Mouse (Mus musculus): ENCODE results near the gene Trcg1. TPM values are rescaled to one million over a fixed set of nuclear protein-coding genes. Genes with fewer than 3 reads are reported as not detected.

Trcg1 gene
- polyA plus RNA-seq, 1 experiment from 2014 or later = not detected

GRCm38 (mm10) chr9:57281549-57281948, 45.2 kb downstream of the Trcg1 start:
- Histone ChIP-seq H3K27ac (no peak overlapping the region), H3K9ac (peak overlapping the region; percentile 64)
- 10% methylated on average over 20 of the region's 20 CpGs for WGBS

GRCm38 (mm10) chr9:57282686-57283085, 46.3 kb downstream of the Trcg1 start:
- Histone ChIP-seq H3K27ac (no peak overlapping the region), H3K9ac (no peak overlapping the region), H3K9me3 (no peaks in the 10 kb centered on the region), H3K4me2 (no peak overlapping the region), H3K4me1 (peaks cover 11% of the 10 kb centered on the region), H3K27me3 (peaks cover 3% of the 10 kb centered on the region; the same call in 1 of the 2 replicates), H3K36me3 (no peaks in the 10 kb centered on the region), H3K4me3 (no peak overlapping the region)
- WGBS = 80% methylated on average over 3 of the region's 3 CpGs
- ATAC-seq (ENCODE audit: insufficient number of reproducible peaks, insufficient read depth, low FRiP score, low TSS enrichment, low read depth) = no peak

More at GRCm38 (mm10) chr9:57281549-57281948, 45.2 kb downstream of the Trcg1 start:
- Histone ChIP-seq H3K36me3 (no peaks in the 10 kb centered on the region), H3K9me3 (no peaks in the 10 kb centered on the region), H3K4me3 (peak overlapping the region; percentile 29), H3K4me2 (peak overlapping the region; percentile 61), H3K4me1 (peaks cover 11% of the 10 kb centered on the region), H3K27me3 (peaks cover 3% of the 10 kb centered on the region; the same call in 1 of the 2 replicates)
- ATAC-seq (ENCODE audit: insufficient number of reproducible peaks, insufficient read depth, low FRiP score, low TSS enrichment, low read depth) = no peak; the same call in 1 of the 2 replicates

GRCm38 (mm10) chr9:57283311-57283710, 47.0 kb downstream of the Trcg1 start:
- no peak overlapping the region for H3K4me3 ChIP-seq
- H3K27ac ChIP-seq = no peak overlapping the region
- no peak for ATAC-seq (ENCODE audit: insufficient number of reproducible peaks, insufficient read depth, low FRiP score, low TSS enrichment, low read depth)
- H3K36me3 ChIP-seq = no peaks in the 10 kb centered on the region
- peaks cover 3% of the 10 kb centered on the region; the same call in 1 of the 2 replicates for H3K27me3 ChIP-seq
- H3K9me3 ChIP-seq = no peaks in the 10 kb centered on the region
- 76% methylated on average over 4 of the region's 4 CpGs for WGBS
- H3K9ac ChIP-seq = no peak overlapping the region
- no peak overlapping the region for H3K4me2 ChIP-seq
- H3K4me1 ChIP-seq = peaks cover 9% of the 10 kb centered on the region

- 84% methylated on average over 6 of the region's 6 CpGs for WGBS
- Histone ChIP-seq H3K9me3 (no peaks in the 10 kb centered on the region), H3K36me3 (no peaks in the 10 kb centered on the region), H3K4me2 (no peak overlapping the region), H3K9ac (no peak overlapping the region), H3K4me1 (no peaks in the 10 kb centered on the region), H3K4me3 (no peak overlapping the region), H3K27ac (no peak overlapping the region), H3K27me3 (no peaks in the 10 kb centered on the region)
- ATAC-seq (ENCODE audit: insufficient number of reproducible peaks, insufficient read depth, low FRiP score, low TSS enrichment, low read depth) = no peak
Measured at GRCm38 (mm10) chr9:57287183-57287582, 50.8 kb downstream of the Trcg1 start.

- H3K9ac ChIP-seq = no peak overlapping the region
- H3K27me3 ChIP-seq = no peaks in the 10 kb centered on the region
- no peaks in the 10 kb centered on the region for H3K4me1 ChIP-seq
- H3K4me3 ChIP-seq = no peak overlapping the region
- H3K27ac ChIP-seq = no peak overlapping the region
- WGBS = 65% methylated on average over 3 of the region's 3 CpGs
- ATAC-seq (ENCODE audit: insufficient number of reproducible peaks, insufficient read depth, low FRiP score, low TSS enrichment, low read depth) = no peak
- no peaks in the 10 kb centered on the region for H3K36me3 ChIP-seq
- H3K9me3 ChIP-seq = no peaks in the 10 kb centered on the region
- H3K4me2 ChIP-seq = no peak overlapping the region
Measured at GRCm38 (mm10) chr9:57294905-57295304, 58.5 kb downstream of the Trcg1 start.

- Histone ChIP-seq H3K27me3 (no peaks in the 10 kb centered on the region), H3K36me3 (no peaks in the 10 kb centered on the region), H3K4me3 (no peak overlapping the region), H3K27ac (no peak overlapping the region), H3K9me3 (no peaks in the 10 kb centered on the region), H3K9ac (no peak overlapping the region), H3K4me1 (no peaks in the 10 kb centered on the region), H3K4me2 (no peak overlapping the region)
- no peak for ATAC-seq (ENCODE audit: insufficient number of reproducible peaks, insufficient read depth, low FRiP score, low TSS enrichment, low read depth)
- WGBS = 80% methylated on average over 3 of the region's 3 CpGs
Measured at GRCm38 (mm10) chr9:57295666-57296065, 59.3 kb downstream of the Trcg1 start.

- no peak overlapping the region for H3K4me3 ChIP-seq
- ATAC-seq (ENCODE audit: insufficient number of reproducible peaks, insufficient read depth, low FRiP score, low TSS enrichment, low read depth) = no peak
- H3K27ac ChIP-seq = no peak overlapping the region
- no peaks in the 10 kb centered on the region for H3K36me3 ChIP-seq
- H3K4me1 ChIP-seq = no peaks in the 10 kb centered on the region
- H3K9ac ChIP-seq = no peak overlapping the region
- WGBS = 63% methylated on average over 8 of the region's 8 CpGs
- no peaks in the 10 kb centered on the region for H3K9me3 ChIP-seq
- H3K27me3 ChIP-seq = no peaks in the 10 kb centered on the region
- H3K4me2 ChIP-seq = no peak overlapping the region
Measured at GRCm38 (mm10) chr9:57296277-57296676, 59.9 kb downstream of the Trcg1 start.

GRCm38 (mm10) chr9:57297938-57298337, 61.6 kb downstream of the Trcg1 start:
- ATAC-seq (ENCODE audit: insufficient number of reproducible peaks, insufficient read depth, low FRiP score, low TSS enrichment, low read depth) = no peak
- Histone ChIP-seq H3K27me3 (no peaks in the 10 kb centered on the region), H3K4me1 (no peaks in the 10 kb centered on the region), H3K4me2 (no peak overlapping the region), H3K27ac (no peak overlapping the region), H3K4me3 (no peak overlapping the region), H3K36me3 (no peaks in the 10 kb centered on the region), H3K9ac (no peak overlapping the region), H3K9me3 (no peaks in the 10 kb centered on the region)
- WGBS = 97% methylated on average over 2 of the region's 2 CpGs

Other genes with a start within 250 kb of the Trcg1 start
- 28.6 and 30.7 TPM in 2 replicates for gene Ptpn9, start 241.6 kb upstream of the Trcg1 start, polyA plus RNA-seq (2015; fragmentation: Nextera tagmentation; extraction: Ambion mirVana)
- gene Sin3a, start 164.5 kb upstream of the Trcg1 start, polyA plus RNA-seq (2015; fragmentation: Nextera tagmentation; extraction: Ambion mirVana) = 35.2 and 45.1 TPM in 2 replicates
- gene Man2c1, start 105.9 kb upstream of the Trcg1 start, polyA plus RNA-seq (2015; fragmentation: Nextera tagmentation; extraction: Ambion mirVana) = 66.9 and 77.5 TPM in 2 replicates
- gene Neil1, start 88.3 kb upstream of the Trcg1 start, polyA plus RNA-seq (2015; fragmentation: Nextera tagmentation; extraction: Ambion mirVana) = 7.2 and 10.1 TPM in 2 replicates
- gene Commd4, start 78.2 kb upstream of the Trcg1 start, polyA plus RNA-seq (2015; fragmentation: Nextera tagmentation; extraction: Ambion mirVana) = 91.8 and 97.7 TPM in 2 replicates
- 18.1 and 18.8 TPM in 2 replicates for gene 1700017B05Rik, start 26.1 kb downstream of the Trcg1 start, polyA plus RNA-seq (2015; fragmentation: Nextera tagmentation; extraction: Ambion mirVana)
- 27.9 and 30.0 TPM in 2 replicates for gene Ppcdc, start 203.6 kb downstream of the Trcg1 start, polyA plus RNA-seq (2015; fragmentation: Nextera tagmentation; extraction: Ambion mirVana)
- 14.8 and 16.4 TPM in 2 replicates for gene Scamp5, start 231.5 kb downstream of the Trcg1 start, polyA plus RNA-seq (2015; fragmentation: Nextera tagmentation; extraction: Ambion mirVana)